Mouse (Mus musculus) heart, embryonic 15.5 days (tissue): ENCODE measurements around the gene Lrrc43. TPM values are rescaled to one million over a fixed set of nuclear protein-coding genes. Genes with fewer than 3 reads are reported as not detected.

Experiments
- ATAC-seq: fragments of 200-750 bp; cut with Nextera tagmentation; replicated peaks from 2 replicates; pipeline ENCODE4 v1.8.0; 2017; ENCODE audit warnings: low read depth, moderate TSS enrichment; ENCODE audit not compliant: insufficient number of reproducible peaks, insufficient read depth, low FRiP score
- H3K27ac ChIP-seq: fragments of 300-500 bp; sonication (generic); 2 replicates; pipeline ENCODE4 v1.5.1; 2015; ENCODE audit warnings: mild to moderate bottlenecking, inconsistent platforms
- H3K27me3 ChIP-seq: fragments of 300-500 bp; sonication (generic); 2 replicates; pipeline ENCODE4 v1.6.1; 2015; ENCODE audit warnings: inconsistent platforms
- H3K36me3 ChIP-seq: fragments of 300-500 bp; sonication (generic); 2 replicates; pipeline ENCODE4 v1.6.1; 2015; ENCODE audit warnings: mild to moderate bottlenecking, inconsistent platforms
- H3K4me1 ChIP-seq: fragments of 300-500 bp; sonication (generic); replicated peaks from 2 replicates; pipeline ENCODE4 v1.6.1; 2015; ENCODE audit warnings: inconsistent platforms
- H3K4me2 ChIP-seq: fragments of 300-500 bp; sonication (generic); 2 replicates; pipeline ENCODE4 v1.6.1; 2015; ENCODE audit warnings: inconsistent platforms, mild to moderate bottlenecking, moderate library complexity
- H3K4me3 ChIP-seq: fragments of 300-500 bp; sonication (generic); 2 replicates; pipeline ENCODE4 v1.5.1; 2015; ENCODE audit warnings: mild to moderate bottlenecking, inconsistent platforms
- H3K9ac ChIP-seq: fragments of 300-500 bp; sonication (generic); 2 replicates; pipeline ENCODE4 v1.6.1; 2015; ENCODE audit warnings: mild to moderate bottlenecking, inconsistent platforms
- H3K9me3 ChIP-seq: fragments of 300-500 bp; sonication (generic); replicated peaks from 2 replicates; pipeline ENCODE4 v1.6.1; 2016; ENCODE audit warnings: inconsistent platforms
- WGBS: fragments of 180-500 bp; shearing (Covaris S2); methylation state at CpG from one replicate; pipeline ENCODE4 v1.1.7; 2015; ENCODE audit warnings: mixed read lengths; 5-methylcytosine and 5-hydroxymethylcytosine counted together
- microRNA-seq: library from miRNA; unstranded; fragments of <30 nt; microRNA quantifications from one replicate; pipeline ENCODE4, GENCODE M21; 2016
- polyA plus RNA-seq: library from polyadenylated mRNA; unstranded; fragments of >200 nt; fragmentation: Nextera tagmentation; extraction: Ambion mirVana; gene quantifications from 2 replicates; pipeline ENCODE4 v1.2.1, GENCODE M21; 2015

Gene Lrrc43
- polyA plus RNA-seq, 1 experiment from 2014 or later, result 0.06 TPM

GRCm38 (mm10) chr5:123556451-123556850, 67.3 kb downstream of the Lrrc43 start:
- no peak for ATAC-seq
- Histone ChIP-seq H3K27me3 (no peaks in the 10 kb centered on the region), H3K4me3 (no peak overlapping the region), H3K9ac (no peak overlapping the region), H3K4me2 (no peak overlapping the region), H3K27ac (no peak overlapping the region), H3K4me1 (peaks cover 2% of the 10 kb centered on the region; the same call in 1 of the 2 replicates), H3K36me3 (peaks cover 39% of the 10 kb centered on the region), H3K9me3 (no peaks in the 10 kb centered on the region)
- 62% methylated on average over 2 of the region's 2 CpGs for WGBS

Small RNA genes lying within 50 kb of the gene (microRNA-seq; reads per million reads assigned to microRNA genes)
- 1.5 reads per million for gene Mir7647

Other genes with a start within 250 kb of the Lrrc43 start
- gene Wdr66, start 237.2 kb upstream of the Lrrc43 start, polyA plus RNA-seq, result 2.1 and 3.5 TPM in 2 replicates
- gene Bcl7a, start 145.5 kb upstream of the Lrrc43 start, polyA plus RNA-seq, result 12.4 and 15.4 TPM in 2 replicates
- 9.1 and 14.4 TPM in 2 replicates for gene Mlxip, start 94.5 kb upstream of the Lrrc43 start, polyA plus RNA-seq
- not detected in 2 replicates for gene Il31, start 184 bp downstream of the Lrrc43 start, polyA plus RNA-seq
- 0.23 and 0.36 TPM in 2 replicates for gene B3gnt4, start 21.2 kb downstream of the Lrrc43 start, polyA plus RNA-seq
- 88.4 and 97.6 TPM in 2 replicates for gene Diablo, start 34.9 kb downstream of the Lrrc43 start, polyA plus RNA-seq
- gene Gm49027, start 36.2 kb downstream of the Lrrc43 start, polyA plus RNA-seq, result 0.18 and 2.6 TPM in 2 replicates
- gene Vps33a, start 83.7 kb downstream of the Lrrc43 start, polyA plus RNA-seq, result 17.3 and 21.1 TPM in 2 replicates
- 51.9 and 53.5 TPM in 2 replicates for gene Clip1, start 195.3 kb downstream of the Lrrc43 start, polyA plus RNA-seq
- gene Zcchc8, start 231.8 kb downstream of the Lrrc43 start, polyA plus RNA-seq, result 54.5 and 59.7 TPM in 2 replicates